Mouse (Mus musculus) heart, adult 11 months (tissue): Measurements from ENCODE around the gene Gimap7.

Source experiments
- DNase-seq: peaks from one replicate; pipeline ENCODE4 v3.0.0; 2022

The Gimap7 gene

GRCm38 (mm10) chr6:48718455-48718854, at the start of gene Gimap7, which contains the start of gene Gm28053:
Gimap7 (plus strand) TSS chr6:48718621.
Gm28053 (plus strand) TSS chr6:48718607.
- DNase-seq = peak; percentile 87

GRCm38 (mm10) chr6:48669446-48669969, 48.9 kb upstream of the Gimap7 start:
- DNase-seq = peak; percentile 71

GRCm38 (mm10) chr6:48674291-48675058, 43.9 kb upstream of the Gimap7 start:
- peak; percentile 75 for DNase-seq

GRCm38 (mm10) chr6:48675400-48675930, 43.0 kb upstream of the Gimap7 start:
- no peak for DNase-seq

GRCm38 (mm10) chr6:48675931-48676859, 42.2 kb upstream of the Gimap7 start, which contains the start of gene Gimap9:
Gimap9 (plus strand) TSS chr6:48676129.
- DNase-seq = peak; percentile 95

DNA sequence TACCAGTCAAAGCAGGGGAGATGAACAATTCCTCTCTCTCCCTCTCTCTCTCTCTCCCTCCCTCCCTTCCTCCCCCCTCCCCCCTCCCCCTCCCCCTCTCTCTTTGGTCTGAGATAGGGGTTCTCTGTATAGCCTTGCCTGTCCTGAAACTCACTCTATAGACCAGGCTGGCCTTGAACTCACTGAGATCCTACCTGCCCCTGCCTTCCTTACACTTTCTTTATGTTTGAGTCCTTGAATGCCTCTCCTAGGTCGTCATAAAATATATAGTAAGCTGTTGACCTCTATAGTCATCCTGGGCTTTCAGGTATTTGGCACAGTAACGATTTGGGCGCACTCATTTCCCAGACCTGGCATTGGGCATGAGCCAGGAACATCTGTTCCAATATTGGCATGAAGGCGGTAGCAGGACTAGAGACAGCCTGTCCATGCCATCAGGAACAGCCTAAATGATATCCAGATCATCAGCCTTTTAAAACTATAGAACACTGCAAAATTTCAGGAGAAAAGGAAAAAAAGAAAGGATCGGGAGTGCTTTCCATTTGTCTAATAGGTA, 41.5 kb upstream of the Gimap7 start:
- peak; percentile 83 for DNase-seq

- DNase-seq = peak; percentile 84
Measured at GRCm38 (mm10) chr6:48677492-48678345, 40.7 kb upstream of the Gimap7 start.

- peak; percentile 77 for DNase-seq
Measured at GRCm38 (mm10) chr6:48678391-48678790, 40.0 kb upstream of the Gimap7 start.

- peak; percentile 66 for DNase-seq
Measured at GRCm38 (mm10) chr6:48679701-48680100, 38.7 kb upstream of the Gimap7 start.

- peak; percentile 53 for DNase-seq
Measured at GRCm38 (mm10) chr6:48680421-48680820, 38.0 kb upstream of the Gimap7 start.

- DNase-seq = peak; percentile 92
Measured at GRCm38 (mm10) chr6:48681472-48682090, 36.8 kb upstream of the Gimap7 start.

DNA sequence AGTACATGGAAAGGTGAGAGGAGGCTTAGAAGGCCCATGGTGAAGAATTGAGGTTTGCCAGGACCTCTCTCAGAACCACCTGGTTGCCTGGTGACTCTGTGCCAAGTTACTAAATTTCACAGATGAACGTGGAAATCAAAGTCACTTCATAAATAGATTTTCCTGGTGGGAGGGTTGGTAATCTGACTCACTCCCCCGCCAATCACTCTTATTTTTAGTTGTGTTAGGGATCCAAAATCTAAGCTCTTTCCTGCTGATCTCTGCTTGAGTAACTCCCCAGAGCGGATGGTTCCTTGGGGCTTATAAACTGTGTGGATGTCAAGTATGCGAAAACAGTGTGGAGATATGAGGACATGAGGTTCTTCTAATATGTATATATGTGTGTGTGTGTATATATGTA, 36.1 kb upstream of the Gimap7 start:
- DNase-seq = peak; percentile 84

- peak; percentile 23 for DNase-seq
Measured at GRCm38 (mm10) chr6:48683263-48683821, 35.1 kb upstream of the Gimap7 start.

- peak; percentile 95 for DNase-seq
Measured at GRCm38 (mm10) chr6:48684319-48684718, 34.1 kb upstream of the Gimap7 start, which contains the start of gene Gimap4. Gimap4 (plus strand) TSS chr6:48684549.

GRCm38 (mm10) chr6:48684806-48685205, 33.6 kb upstream of the Gimap7 start:
- peak; percentile 94 for DNase-seq

- no peak for DNase-seq
Measured at GRCm38 (mm10) chr6:48685251-48685650, 33.2 kb upstream of the Gimap7 start.

DNA sequence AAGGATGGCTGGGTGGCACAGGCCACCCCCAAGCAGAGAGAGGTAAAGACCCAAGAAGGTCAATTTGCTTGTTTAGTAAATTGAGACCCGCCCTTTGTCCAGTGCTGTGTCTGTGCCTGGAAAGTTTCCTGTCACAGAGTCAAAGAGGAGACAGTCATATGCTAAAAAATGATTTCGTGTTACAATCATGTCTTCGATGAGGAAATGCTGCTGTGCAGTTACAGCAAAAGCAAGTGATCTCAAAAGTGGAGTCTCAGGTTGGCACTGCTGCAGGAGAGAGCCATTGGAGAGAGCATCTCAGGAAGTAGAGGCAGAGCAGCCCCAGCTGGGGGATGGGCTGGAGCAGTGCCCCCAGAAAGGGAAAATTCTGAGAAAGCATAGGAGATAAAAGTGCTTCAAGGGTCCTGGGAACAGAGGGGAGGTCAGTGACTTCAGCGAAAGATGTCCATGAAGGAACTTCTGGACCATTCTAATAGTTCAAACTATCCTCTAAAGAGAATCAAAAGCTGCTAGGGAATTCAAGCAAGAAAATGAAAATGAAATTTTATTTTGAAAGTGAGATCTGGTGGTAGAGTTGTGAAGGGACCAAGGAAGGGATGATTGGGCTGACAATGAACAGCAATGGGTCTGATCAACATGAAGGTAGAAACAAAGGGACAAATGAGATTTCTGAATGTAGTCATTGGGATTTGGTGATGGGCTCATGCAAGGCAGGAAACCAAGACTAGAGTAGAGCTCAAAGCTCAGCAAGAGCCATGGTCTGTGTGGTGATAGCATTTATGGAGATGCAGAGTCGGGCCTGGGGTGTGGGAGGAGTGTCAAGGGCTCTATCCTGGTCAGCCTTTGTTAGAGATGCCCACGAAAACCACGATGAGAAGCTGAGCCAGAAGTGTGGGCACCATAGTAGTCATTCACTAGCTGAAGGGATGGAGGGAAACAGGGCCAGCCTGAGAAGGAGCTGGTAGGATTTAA, 32.4 kb upstream of the Gimap7 start:
- peak; percentile 89 for DNase-seq

DNA sequence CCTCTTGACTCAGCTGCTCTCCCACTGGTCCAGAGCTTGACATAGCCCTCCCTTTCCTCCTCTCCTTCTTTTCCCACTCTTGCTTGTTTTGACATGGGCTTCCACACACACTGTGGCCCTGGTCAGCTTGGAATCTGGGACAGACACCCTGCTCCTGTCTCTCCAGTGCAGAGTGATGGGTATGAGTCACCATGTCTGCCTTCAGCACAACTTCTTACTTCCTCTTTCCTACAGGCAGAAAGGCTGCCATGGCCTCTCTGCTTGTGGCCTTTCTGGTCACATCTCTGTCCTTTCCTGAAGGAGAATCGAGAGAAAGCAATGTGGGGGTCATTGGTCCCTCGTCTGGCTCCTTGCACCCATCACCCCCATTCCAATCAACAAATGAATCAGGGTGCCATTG, 31.3 kb upstream of the Gimap7 start:
- DNase-seq = peak; percentile 91

GRCm38 (mm10) chr6:48689320-48689719, 29.1 kb upstream of the Gimap7 start:
- DNase-seq = peak; percentile 91
